Mouse (Mus musculus) thymus, adult 2 months (tissue): Measurements from ENCODE around the gene Ntn1. TPM values are rescaled to one million over a fixed set of nuclear protein-coding genes. Genes with fewer than 3 reads are reported as not detected.

ENCODE experiments used
- DNase-seq: peaks from one replicate; pipeline ENCODE4 v3.0.0; 2021
- H3K27ac ChIP-seq: fragments of 200-500 bp; 2 replicates; pipeline ENCODE4 v1.5.1; 2012; ENCODE audit warnings: low read length, control low read depth; ENCODE audit not compliant: control insufficient read depth, insufficient read depth
- H3K27me3 ChIP-seq: fragments of 200-500 bp; 2 replicates; pipeline ENCODE4 v1.6.1; 2012; ENCODE audit warnings: mild to moderate bottlenecking, low read length, moderate library complexity, mixed read lengths; ENCODE audit not compliant: control insufficient read depth, insufficient read depth
- H3K36me3 ChIP-seq: fragments of 200-500 bp; 2 replicates; pipeline ENCODE4 v1.6.1; 2012; ENCODE audit warnings: mild to moderate bottlenecking, low read length, moderate library complexity; ENCODE audit not compliant: control insufficient read depth, insufficient read depth
- H3K4me1 ChIP-seq: fragments of 200-500 bp; replicated peaks from 2 replicates; pipeline ENCODE4 v1.6.1; 2012; ENCODE audit warnings: low read length; ENCODE audit not compliant: control insufficient read depth, insufficient read depth
- H3K4me3 ChIP-seq: fragments of 200-500 bp; 2 replicates; pipeline ENCODE4 v1.5.1; 2012; ENCODE audit warnings: mild to moderate bottlenecking, low read length, control low read depth, moderate library complexity; ENCODE audit not compliant: control insufficient read depth, insufficient read depth
- CTCF ChIP-seq: fragments of 200-500 bp; IDR thresholded peaks from 2 replicates; pipeline ENCODE4 v1.5.1; 2012; ENCODE audit warnings: mild to moderate bottlenecking, control low read depth, low read length, moderate library complexity, borderline replicate concordance; ENCODE audit not compliant: control insufficient read depth, poor library complexity, insufficient read depth; ENCODE audit errors: extremely low read depth
- POLR2A ChIP-seq: fragments of 200-500 bp; IDR thresholded peaks from 2 replicates; pipeline ENCODE4 v1.6.1; 2012; ENCODE audit warnings: mild to moderate bottlenecking, low read length, control low read depth, moderate library complexity; ENCODE audit not compliant: control insufficient read depth, poor library complexity, insufficient read depth; ENCODE audit errors: extremely low read depth
- WGBS: fragments of 180-500 bp; shearing (Covaris S2); methylation state at CpG from one replicate; pipeline ENCODE4 v1.1.7; 2018; 5-methylcytosine and 5-hydroxymethylcytosine counted together
- polyA plus RNA-seq: library from polyadenylated mRNA; depleted of rRNA; stranded (reverse); fragments of >200 nt; gene quantifications from 2 replicates; pipeline ENCODE4 v1.2.3, GENCODE M21; 2012; rRNA removed

Gene Ntn1
- polyA plus RNA-seq, 1 experiment, result 16.6 TPM

DNA sequence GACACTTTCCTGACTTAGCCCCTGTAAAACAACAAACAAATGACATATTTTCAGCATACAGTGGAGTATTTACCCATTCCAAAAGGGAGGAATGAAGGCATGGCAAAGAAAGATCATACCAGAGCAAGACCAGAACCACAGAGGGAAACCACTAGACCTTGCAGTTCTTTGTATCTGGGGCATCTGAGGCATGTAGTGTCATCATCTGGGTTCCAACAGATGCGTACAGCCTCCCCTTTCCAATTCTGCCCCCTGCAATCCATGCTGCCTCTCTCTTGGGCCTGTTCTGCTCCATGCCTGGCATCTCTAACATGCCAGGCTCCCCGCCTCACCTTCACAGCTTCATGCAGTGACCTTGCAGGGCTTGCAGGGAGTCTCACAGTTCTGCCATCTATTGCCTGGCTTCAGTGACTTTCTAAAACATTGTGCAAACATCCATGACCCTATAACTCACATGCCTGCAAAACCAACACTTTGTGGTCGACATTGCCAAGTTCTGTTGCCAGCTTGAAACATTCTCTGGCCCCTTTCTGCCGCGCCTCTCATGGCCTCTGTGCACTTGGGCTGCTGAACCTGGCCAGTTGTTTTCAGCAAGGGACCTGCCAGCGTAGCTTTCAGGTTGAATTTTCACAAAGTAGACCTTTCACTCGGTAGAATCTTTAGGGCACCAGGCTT lies 228.5 kb downstream of the Ntn1 start:
- Histone ChIP-seq H3K27ac (peak overlapping the region; percentile 27), H3K4me1 (peaks cover 28% of the 10 kb centered on the region), H3K4me3 (no peak overlapping the region), H3K27me3 (no peaks in the 10 kb centered on the region), H3K36me3 (no peaks in the 10 kb centered on the region)
- WGBS, result 89% methylated on average over 7 of the region's 7 CpGs
- TF ChIP-seq CTCF, result no peak
- no peak for TF ChIP-seq POLR2A
- DNase-seq, result no peak

DNA sequence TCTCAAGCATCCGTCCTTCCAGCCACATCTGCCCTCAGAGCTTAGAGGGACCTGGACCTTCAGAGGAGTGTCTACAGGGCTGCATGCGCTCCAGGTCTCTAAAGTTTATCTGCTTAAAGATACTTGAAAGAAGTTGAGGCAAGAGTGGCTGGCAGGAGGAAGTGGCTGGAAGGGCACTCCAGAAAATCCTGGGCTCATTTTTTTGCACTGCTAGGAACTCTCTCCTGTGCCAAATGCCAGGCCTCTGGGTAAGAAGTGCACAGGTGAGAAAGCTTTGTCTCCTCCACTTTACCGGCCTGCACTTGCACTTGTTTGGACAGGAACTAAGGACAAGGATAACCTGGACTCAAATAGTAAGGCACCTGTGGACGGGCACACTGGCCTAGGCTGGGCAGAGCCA lies 232.2 kb downstream of the Ntn1 start:
- Histone ChIP-seq H3K36me3 (no peaks in the 10 kb centered on the region), H3K27me3 (no peaks in the 10 kb centered on the region), H3K4me1 (peaks cover 19% of the 10 kb centered on the region), H3K4me3 (no peak overlapping the region), H3K27ac (no peak overlapping the region)
- TF ChIP-seq POLR2A, result no peak
- no peak for TF ChIP-seq CTCF
- no peak for DNase-seq
- 97% methylated on average over 4 of the region's 4 CpGs for WGBS

DNA sequence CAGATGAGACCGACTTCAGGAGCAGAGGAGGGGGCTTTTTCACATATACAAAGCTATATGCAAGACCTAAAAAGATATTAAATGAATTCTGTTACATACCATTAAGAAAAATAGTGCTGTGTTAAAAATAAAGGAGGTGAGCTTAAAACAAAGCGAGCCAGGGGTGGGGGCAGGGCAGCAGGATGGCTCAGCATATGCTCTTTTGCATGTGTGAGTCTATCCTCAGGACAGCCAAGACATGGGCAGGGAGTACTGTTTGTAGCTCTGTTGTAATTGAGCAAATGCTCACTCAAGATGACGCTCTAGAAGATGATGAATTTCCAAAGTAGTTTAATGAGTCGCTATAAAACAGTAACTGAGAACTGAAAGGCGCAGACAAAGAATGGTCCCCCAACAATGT lies 236.2 kb downstream of the Ntn1 start:
- peaks cover 10% of the 10 kb centered on the region for H3K4me1 ChIP-seq
- DNase-seq, result no peak
- H3K27me3 ChIP-seq, result no peaks in the 10 kb centered on the region
- no peak overlapping the region for H3K27ac ChIP-seq
- no peak overlapping the region for H3K4me3 ChIP-seq
- TF ChIP-seq CTCF (no peak), POLR2A (no peak)
- 99% methylated on average over 5 of the region's 5 CpGs for WGBS
- no peaks in the 10 kb centered on the region for H3K36me3 ChIP-seq

DNA sequence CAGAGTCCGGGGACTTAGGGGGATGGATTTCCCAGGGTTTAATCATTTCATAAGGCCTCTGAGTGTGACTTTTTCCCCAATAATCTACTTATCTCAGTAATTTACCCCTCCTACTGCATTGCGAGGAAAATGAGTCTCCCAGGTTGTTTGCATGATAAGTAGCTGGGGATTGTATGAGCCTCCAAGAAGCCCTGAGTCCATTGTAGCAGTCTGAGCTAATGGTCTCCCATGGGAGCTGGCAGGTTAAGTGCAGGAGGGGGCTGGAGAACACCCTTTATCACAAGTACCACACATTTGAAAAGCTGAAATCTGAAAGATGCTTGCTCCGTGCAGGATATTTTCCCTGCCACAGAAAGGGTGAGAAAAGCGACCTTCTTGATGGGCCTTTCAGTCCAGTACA lies 240.8 kb downstream of the Ntn1 start:
- Histone ChIP-seq H3K4me3 (no peak overlapping the region), H3K36me3 (no peaks in the 10 kb centered on the region), H3K27ac (no peak overlapping the region), H3K4me1 (peaks cover 8% of the 10 kb centered on the region), H3K27me3 (no peaks in the 10 kb centered on the region)
- no peak for DNase-seq
- over 99% methylated on average over 4 of the region's 4 CpGs for WGBS
- TF ChIP-seq CTCF (no peak), POLR2A (no peak)

Other genes with a start within 250 kb of the Ntn1 start
- gene Pik3r5, start 31.3 kb upstream of the Ntn1 start, polyA plus RNA-seq, result 105 and 108 TPM in 2 replicates
- gene Pik3r6, start 102.2 kb upstream of the Ntn1 start, polyA plus RNA-seq, result 2.5 and 3.7 TPM in 2 replicates
- 0.24 and 0.65 TPM in 2 replicates for gene Mfsd6l, start 155.4 kb upstream of the Ntn1 start, polyA plus RNA-seq
- not detected in 2 replicates for gene Ccdc42, start 186.2 kb upstream of the Ntn1 start, polyA plus RNA-seq